20 mouse cellular contexts compared by ENCODE assay signal in the genomic region with DNA sequence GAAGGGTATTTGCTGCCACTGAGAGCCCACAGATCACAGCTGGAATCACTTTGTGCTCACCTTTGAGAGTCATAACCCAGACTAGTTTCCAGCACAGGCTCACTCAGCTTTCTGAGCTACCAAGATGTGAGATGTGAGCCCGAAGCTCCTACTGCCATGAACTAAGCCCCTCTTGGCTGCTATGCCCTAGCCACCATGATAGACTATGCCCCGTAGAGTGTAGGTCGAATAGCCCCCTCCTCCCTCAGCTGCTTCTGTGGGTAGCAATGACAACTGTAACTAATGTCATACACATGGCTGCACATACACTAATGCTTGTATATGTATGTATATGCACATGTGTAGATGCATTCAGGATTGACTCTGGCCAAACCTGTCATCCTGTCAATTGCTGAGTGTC. TPM values are rescaled to one million over a fixed set of nuclear protein-coding genes. Genes with fewer than 3 reads are reported as not detected.
DNase-seq lines count a peak whose midpoint lies in the region; ATAC-seq lines count a peak whose summit lies in the region.
"Had no signal": no experiment of that assay in that cellular context is flagged by ENCODE, and none has a peak within 500 bp of the region (broad histone marks: within the 10 kb centered on the region; RNA-seq: fewer than 3 reads in every experiment).

No protein-coding gene starts in this region.

- H3K27me3 ChIP-seq in embryonic facial prominence, embryonic 11.5 days (ENCODE audit: control insufficient read depth, insufficient read depth, low read length), result no peaks in the 10 kb centered on the region
- H3K27me3 ChIP-seq in embryonic facial prominence, embryonic 10.5 days (replicated peaks; ENCODE audit: low read depth, poor library complexity, severe bottlenecking), result no peaks in the 10 kb centered on the region
- H3K27me3 ChIP-seq in hindbrain, embryonic 12.5 days, result peaks cover 7% of the 10 kb centered on the region
- no peaks in the 10 kb centered on the region for H3K27me3 ChIP-seq in hindbrain, embryonic 10.5 days (ENCODE audit: insufficient read depth, poor library complexity, severe bottlenecking)
- no peaks in the 10 kb centered on the region for H3K27me3 ChIP-seq in midbrain, embryonic 16.5 days (ENCODE audit: control insufficient read depth, insufficient read depth, low read depth, low read length)
- H3K27me3 ChIP-seq in midbrain, embryonic 13.5 days, result no peaks in the 10 kb centered on the region
- no peaks in the 10 kb centered on the region for H3K27me3 ChIP-seq in hindbrain, embryonic 16.5 days (replicated peaks; ENCODE audit: control insufficient read depth, insufficient read depth, low read length)
- H3K27me3 ChIP-seq: embryonic facial prominence, embryonic 12.5 days; forebrain, embryonic 15.5 days; heart, embryonic 13.5 days; Patski had no signal

- H3K27ac ChIP-seq in embryonic facial prominence, embryonic 11.5 days (replicated peaks; ENCODE audit: low read depth, low read length), result no peak overlapping the region
- no peak overlapping the region for H3K27ac ChIP-seq in embryonic facial prominence, embryonic 10.5 days (replicated peaks)
- no peak overlapping the region for H3K27ac ChIP-seq in hindbrain, embryonic 12.5 days
- no peak overlapping the region for H3K27ac ChIP-seq in hindbrain, embryonic 10.5 days
- H3K27ac ChIP-seq in midbrain, embryonic 16.5 days (ENCODE audit: low read length), result no peak overlapping the region
- H3K27ac ChIP-seq in midbrain, embryonic 13.5 days, result no peak overlapping the region
- no peak overlapping the region for H3K27ac ChIP-seq in hindbrain, embryonic 16.5 days (ENCODE audit: low read depth, low read length)
- H3K27ac ChIP-seq: embryonic facial prominence, embryonic 12.5 days; forebrain, embryonic 15.5 days; heart, embryonic 13.5 days had no signal

- H3K4me3 ChIP-seq in embryonic facial prominence, embryonic 11.5 days (ENCODE audit: low read depth, low read length), result no peak overlapping the region
- no peak overlapping the region for H3K4me3 ChIP-seq in embryonic facial prominence, embryonic 10.5 days
- H3K4me3 ChIP-seq in hindbrain, embryonic 12.5 days, result no peak overlapping the region
- H3K4me3 ChIP-seq in hindbrain, embryonic 10.5 days, result no peak overlapping the region
- H3K4me3 ChIP-seq in midbrain, embryonic 16.5 days (ENCODE audit: low read depth, low read length), result no peak overlapping the region
- no peak overlapping the region for H3K4me3 ChIP-seq in midbrain, embryonic 13.5 days (replicated peaks)
- no peak overlapping the region for H3K4me3 ChIP-seq in hindbrain, embryonic 16.5 days (ENCODE audit: low read length)
- H3K4me3 ChIP-seq: embryonic facial prominence, embryonic 12.5 days; forebrain, embryonic 15.5 days; heart, embryonic 13.5 days had no signal

- H3K4me1 ChIP-seq in embryonic facial prominence, embryonic 11.5 days (ENCODE audit: control insufficient read depth, insufficient read depth, low read length), result no peaks in the 10 kb centered on the region
- peaks cover 14% of the 10 kb centered on the region for H3K4me1 ChIP-seq in embryonic facial prominence, embryonic 10.5 days
- peaks cover 11% of the 10 kb centered on the region; the same call in 1 of the 2 replicates for H3K4me1 ChIP-seq in hindbrain, embryonic 12.5 days
- H3K4me1 ChIP-seq in hindbrain, embryonic 10.5 days (replicated peaks), result peaks cover 29% of the 10 kb centered on the region
- no peaks in the 10 kb centered on the region for H3K4me1 ChIP-seq in midbrain, embryonic 16.5 days (ENCODE audit: control insufficient read depth, insufficient read depth, low read length)
- peaks cover 10% of the 10 kb centered on the region; the same call in 1 of the 2 replicates for H3K4me1 ChIP-seq in midbrain, embryonic 13.5 days (replicated peaks)
- H3K4me1 ChIP-seq in hindbrain, embryonic 16.5 days (ENCODE audit: control insufficient read depth, insufficient read depth, low read depth, low read length), result no peaks in the 10 kb centered on the region
- H3K4me1 ChIP-seq: forebrain, embryonic 15.5 days; heart, embryonic 13.5 days had no signal

- 0 out of 2 replicates have a peak, but pooled peaks have one; percentile 72 for ATAC-seq in embryonic facial prominence, embryonic 11.5 days (replicated peaks; ENCODE audit: insufficient number of reproducible peaks, low FRiP score, low TSS enrichment, low read depth)
- peak; percentile 79 for ATAC-seq in hindbrain, embryonic 12.5 days (ENCODE audit: low FRiP score)
- 0 out of 2 replicates have a peak, but pooled peaks have one; percentile 17 for ATAC-seq in midbrain, embryonic 16.5 days
- no peak for ATAC-seq in midbrain, embryonic 13.5 days
- peak; percentile 48; the same call in 1 of the 2 replicates for ATAC-seq in hindbrain, embryonic 16.5 days
- ATAC-seq: activated CD4-positive, CD25-positive, alpha-beta regulatory T cell, adult 4 months; forebrain, embryonic 15.5 days; Patski had no signal

- no peak overlapping the region for H3K9ac ChIP-seq in embryonic facial prominence, embryonic 11.5 days (replicated peaks; ENCODE audit: low read length)
- H3K9ac ChIP-seq in hindbrain, embryonic 12.5 days, result no peak overlapping the region
- H3K9ac ChIP-seq in midbrain, embryonic 16.5 days (ENCODE audit: low read depth, low read length), result no peak overlapping the region
- no peak overlapping the region for H3K9ac ChIP-seq in midbrain, embryonic 13.5 days (replicated peaks)
- no peak overlapping the region for H3K9ac ChIP-seq in hindbrain, embryonic 16.5 days (ENCODE audit: low read depth, low read length)
- H3K9ac ChIP-seq: embryonic facial prominence, embryonic 12.5 days; forebrain, embryonic 15.5 days; heart, embryonic 13.5 days had no signal

- no peak overlapping the region for H3K4me2 ChIP-seq in embryonic facial prominence, embryonic 11.5 days (ENCODE audit: low read depth, low read length)
- H3K4me2 ChIP-seq in hindbrain, embryonic 12.5 days (replicated peaks), result no peak overlapping the region
- H3K4me2 ChIP-seq in midbrain, embryonic 16.5 days (ENCODE audit: low read length), result no peak overlapping the region
- H3K4me2 ChIP-seq in midbrain, embryonic 13.5 days (replicated peaks), result no peak overlapping the region
- no peak overlapping the region for H3K4me2 ChIP-seq in hindbrain, embryonic 16.5 days (ENCODE audit: low read length)
- H3K4me2 ChIP-seq: embryonic facial prominence, embryonic 12.5 days; forebrain, embryonic 15.5 days; heart, embryonic 13.5 days had no signal

- no peaks in the 10 kb centered on the region for H3K36me3 ChIP-seq in embryonic facial prominence, embryonic 11.5 days (replicated peaks; ENCODE audit: control insufficient read depth, insufficient read depth, low read depth, low read length)
- no peaks in the 10 kb centered on the region for H3K36me3 ChIP-seq in embryonic facial prominence, embryonic 10.5 days (replicated peaks)
- H3K36me3 ChIP-seq in hindbrain, embryonic 12.5 days, result no peaks in the 10 kb centered on the region
- H3K36me3 ChIP-seq in hindbrain, embryonic 10.5 days, result no peaks in the 10 kb centered on the region
- no peaks in the 10 kb centered on the region for H3K36me3 ChIP-seq in midbrain, embryonic 16.5 days (ENCODE audit: control insufficient read depth, insufficient read depth, low read length)
- H3K36me3 ChIP-seq in midbrain, embryonic 13.5 days, result no peaks in the 10 kb centered on the region
- no peaks in the 10 kb centered on the region for H3K36me3 ChIP-seq in hindbrain, embryonic 16.5 days (ENCODE audit: control insufficient read depth, insufficient read depth, low read length)
- H3K36me3 ChIP-seq: embryonic facial prominence, embryonic 12.5 days; forebrain, embryonic 15.5 days; heart, embryonic 13.5 days had no signal

- no peak for DNase-seq in embryonic facial prominence, embryonic 11.5 days (ENCODE audit: low spot score)
- DNase-seq in embryonic facial prominence, embryonic 10.5 days (ENCODE audit: low spot score), result no peak
- DNase-seq in hindbrain, embryonic 10.5 days (ENCODE audit: low spot score), result no peak
- no peak for DNase-seq in Muller cell, postnatal 12 days (ENCODE audit: inconsistent ontology term)
- DNase-seq: adrenal gland, postnatal 14 days; cerebellum, adult 11-12 months; cerebellum, adult 9-10 months; cerebellum, postnatal 25 days; gastrocnemius, postnatal 10 days; heart, postnatal 4 days; kidney, adult 2 months had no signal

- H3K9me3 ChIP-seq in embryonic facial prominence, embryonic 11.5 days (replicated peaks; ENCODE audit: control insufficient read depth, low read length), result no peaks in the 10 kb centered on the region
- H3K9me3 ChIP-seq in embryonic facial prominence, embryonic 10.5 days, result no peaks in the 10 kb centered on the region
- no peaks in the 10 kb centered on the region for H3K9me3 ChIP-seq in hindbrain, embryonic 12.5 days (replicated peaks)
- no peaks in the 10 kb centered on the region for H3K9me3 ChIP-seq in hindbrain, embryonic 10.5 days
- H3K9me3 ChIP-seq in midbrain, embryonic 16.5 days (replicated peaks; ENCODE audit: control insufficient read depth, low read length, poor library complexity, severe bottlenecking), result no peaks in the 10 kb centered on the region
- no peaks in the 10 kb centered on the region for H3K9me3 ChIP-seq in midbrain, embryonic 13.5 days
- no peaks in the 10 kb centered on the region for H3K9me3 ChIP-seq in hindbrain, embryonic 16.5 days (ENCODE audit: control insufficient read depth, low read length)
- H3K9me3 ChIP-seq: embryonic facial prominence, embryonic 12.5 days; forebrain, embryonic 15.5 days; heart, embryonic 13.5 days had no signal

- 73% methylated on average over 3 of the region's 3 CpGs for WGBS in embryonic facial prominence, embryonic 11.5 days
- WGBS in embryonic facial prominence, embryonic 10.5 days, result 72% methylated on average over 3 of the region's 3 CpGs
- 58% methylated on average over 3 of the region's 3 CpGs for WGBS in hindbrain, embryonic 12.5 days
- 77% methylated on average over 3 of the region's 3 CpGs for WGBS in hindbrain, embryonic 10.5 days
- 81% methylated on average over 3 of the region's 3 CpGs for WGBS in midbrain, embryonic 16.5 days
- WGBS in midbrain, embryonic 13.5 days, result 78% methylated on average over 3 of the region's 3 CpGs
- 72% methylated on average over 3 of the region's 3 CpGs for WGBS in hindbrain, embryonic 16.5 days

RNA-seq across cellular contexts. Expression of gene Thbs2, which starts 20.3 kb away (rescaled TPM):
- polyA plus RNA-seq in embryonic facial prominence, embryonic 11.5 days (2014; fragmentation: Nextera tagmentation; extraction: Ambion mirVana), result 5.2 and 5.9 TPM in 2 replicates
- polyA plus RNA-seq in embryonic facial prominence, embryonic 10.5 days (2016; fragmentation: Nextera tagmentation; extraction: Ambion mirVana), result 1.3 and 1.9 TPM in 2 replicates
- polyA plus RNA-seq in hindbrain, embryonic 12.5 days (2016; fragmentation: Nextera tagmentation; extraction: Ambion mirVana), result 15.1 and 20.6 TPM in 2 replicates
- 2.2 and 7.4 TPM in 2 replicates for polyA plus RNA-seq in hindbrain, embryonic 10.5 days (2016; fragmentation: Nextera tagmentation; extraction: Ambion mirVana)
- polyA plus RNA-seq in midbrain, embryonic 16.5 days (2015; fragmentation: Nextera tagmentation; extraction: Ambion mirVana), result 2.4 and 3.1 TPM in 2 replicates
- 1.1 and 1.2 TPM in 2 replicates for polyA plus RNA-seq in midbrain, embryonic 13.5 days (2015; fragmentation: Nextera tagmentation; extraction: Ambion mirVana)
- 3.7 and 7.4 TPM in 2 replicates for polyA plus RNA-seq in hindbrain, embryonic 16.5 days (2015; fragmentation: Nextera tagmentation; extraction: Ambion mirVana)
- polyA plus RNA-seq: activated CD4-positive, CD25-positive, alpha-beta regulatory T cell, adult 4 months had no signal
